Comparison of ENCODE assay signal across 28 mouse cellular contexts in the genomic region with DNA sequence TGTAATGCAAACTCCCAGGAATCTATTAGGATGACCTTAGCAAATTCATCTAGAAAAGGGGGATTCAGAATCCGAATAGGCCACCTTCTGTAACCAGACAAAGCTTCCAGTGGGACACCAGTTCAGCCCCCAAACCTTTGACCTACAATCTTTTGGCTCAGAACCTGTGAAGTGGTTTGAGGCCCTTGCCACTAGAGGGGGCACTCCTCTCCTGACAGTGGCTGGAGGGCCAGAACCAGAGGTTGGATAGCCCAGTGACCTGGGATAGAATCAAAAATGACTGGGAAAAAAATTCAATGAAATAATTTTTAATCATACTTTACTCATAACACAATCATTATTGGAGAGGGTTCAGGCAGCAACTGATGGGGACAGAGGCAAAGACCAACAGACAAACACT.
DNase-seq lines count a peak whose midpoint lies in the region; ATAC-seq and TF ChIP-seq lines count a peak whose summit lies in the region.
"Had no signal": no experiment of that assay in that cellular context is flagged by ENCODE, and none has a peak within 500 bp of the region (broad histone marks: within the 10 kb centered on the region; RNA-seq: fewer than 3 reads in every experiment).

No protein-coding gene starts in this region.

- TF ChIP-seq CTCF in layer of hippocampus, adult 2 months (conservative IDR thresholded peaks at IDR 0.05), result 0 out of 2 replicates have a peak, but pooled peaks have one; percentile 12

- DNase-seq in layer of hippocampus, adult 2 months (ENCODE audit: low spot score in 2 of 2), result no peak
- no peak for DNase-seq in layer of hippocampus, postnatal 10 days (ENCODE audit: low spot score in 2 of 2)
- DNase-seq in A20 (ENCODE audit: low read depth, low spot score), result peak; percentile 4
- peak; percentile 28 for DNase-seq in ES-CJ7 (ENCODE audit: low read depth, low spot score)
- DNase-seq in ZHBTc4 (ENCODE audit: low read depth, low spot score), result peak; percentile 4
- no peak for DNase-seq in kidney, postnatal 36 days
- DNase-seq in spleen, postnatal 10 days (ENCODE audit: low spot score in 2 of 2), result no peak
- DNase-seq: adrenal gland, postnatal 10 days; adrenal gland, postnatal 36 days; B cell, adult 2 months; cerebellum, adult 11 months; cerebellum, adult 2 months; cerebellum, adult 9-11 months; cerebellum, postnatal 25 days; embryo, embryonic 11 days; forebrain, postnatal 0 days; gastrocnemius, postnatal 25 days; heart, adult 18-20 months; heart, postnatal 10 days; heart, postnatal 36 days had no signal

- ATAC-seq in erythroblast, adult 5-6 weeks (replicated peaks; ENCODE audit: low FRiP score, poor library complexity, severe bottlenecking), result no peak
- ATAC-seq: forebrain, embryonic 14.5 days; forebrain, postnatal 0 days; hindbrain, embryonic 16.5 days; intestine, embryonic 15.5 days had no signal

- H3K27ac ChIP-seq in layer of hippocampus, adult 2 months, result no peak overlapping the region
- H3K27ac ChIP-seq: heart, embryonic 15.5 days; hindbrain, embryonic 10.5 days; hindbrain, embryonic 13.5 days; intestine, embryonic 15.5 days had no signal

- no peak overlapping the region for H3K4me3 ChIP-seq in layer of hippocampus, adult 2 months
- H3K4me3 ChIP-seq: heart, embryonic 12.5 days; heart, embryonic 15.5 days; hindbrain, embryonic 10.5 days; hindbrain, embryonic 13.5 days; intestine, embryonic 15.5 days had no signal

Comparison
In these comparisons a context has a peak if more than half of its experiments do, and no peak if none do; other contexts are left out.
1. DNase-seq: peak in A20 (single experiment), ES-CJ7 (single experiment) and ZHBTc4 (single experiment); none in layer of hippocampus, adult 2 months (0 of 2), layer of hippocampus, postnatal 10 days (0 of 2), kidney, postnatal 36 days (0 of 2) and spleen, postnatal 10 days (0 of 2).